Comparison of ENCODE assay signal across 8 mouse cellular contexts in the genomic region with DNA sequence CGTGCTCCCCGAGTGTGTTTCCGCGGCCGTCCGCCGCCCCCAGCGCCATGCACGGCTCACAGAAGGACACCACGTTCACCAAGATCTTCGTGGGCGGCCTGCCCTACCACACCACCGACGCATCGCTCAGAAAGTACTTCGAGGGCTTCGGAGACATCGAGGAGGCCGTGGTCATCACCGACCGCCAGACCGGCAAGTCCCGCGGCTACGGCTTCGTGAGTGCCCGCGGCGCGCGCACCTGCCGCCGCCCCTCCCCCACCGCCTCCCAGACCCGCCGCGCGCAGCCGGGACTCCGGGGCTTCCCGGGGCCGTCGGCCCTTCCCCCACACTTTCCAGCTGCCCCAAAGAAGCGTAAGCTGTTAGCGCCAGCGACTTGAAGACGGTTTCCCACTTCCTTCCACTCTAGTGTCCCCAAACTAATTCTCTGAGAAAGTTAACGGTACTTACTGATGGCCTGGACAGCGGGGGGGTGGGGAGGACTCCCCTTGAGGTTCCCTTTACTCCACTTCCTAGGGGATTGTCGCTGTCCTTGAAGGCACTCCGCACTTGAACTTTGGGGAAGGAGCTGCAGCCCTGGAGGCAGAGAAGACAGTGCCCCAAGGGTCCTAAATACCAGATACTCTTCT. TPM values are rescaled to one million over a fixed set of nuclear protein-coding genes. Genes with fewer than 3 reads are reported as not detected.
DNase-seq lines count a peak whose midpoint lies in the region; ATAC-seq lines count a peak whose summit lies in the region.

No protein-coding gene starts in this region.

- H3K4me2 ChIP-seq in kidney, embryonic 15.5 days = peak overlapping the region; percentile 91

- H3K9ac ChIP-seq in kidney, embryonic 15.5 days = peak overlapping the region; percentile 75

- peaks cover 78% of the 10 kb centered on the region for H3K4me1 ChIP-seq in kidney, embryonic 15.5 days
- peaks cover 77% of the 10 kb centered on the region for H3K4me1 ChIP-seq in midbrain, embryonic 10.5 days

- H3K4me3 ChIP-seq in kidney, embryonic 15.5 days (replicated peaks) = peak overlapping the region; percentile 88
- peak overlapping the region; percentile 62 for H3K4me3 ChIP-seq in midbrain, embryonic 10.5 days

- intact Hi-C loops in left cerebral cortex, postnatal 4 days (cut with DNase I) = no loop called here

- DNase-seq in left cerebral cortex, postnatal 4 days = peak; percentile 53
- DNase-seq in left cerebral cortex, adult 9 months (ENCODE audit: low spot score in 2 of 2) = no peak
- peak; percentile 56 for DNase-seq in adrenal gland, postnatal 25 days
- peak; percentile 61 for DNase-seq in gastrocnemius, postnatal 10 days
- peak; percentile 76 for DNase-seq in midbrain, embryonic 10.5 days (ENCODE audit: low spot score)
- peak; percentile 75 for DNase-seq in testis, postnatal 10 days (ENCODE audit: low spot score)

- peaks cover 13% of the 10 kb centered on the region for H3K27me3 ChIP-seq in kidney, embryonic 15.5 days
- H3K27me3 ChIP-seq in midbrain, embryonic 10.5 days (ENCODE audit: low read depth, poor library complexity, severe bottlenecking) = peaks cover 39% of the 10 kb centered on the region

- peak overlapping the region; percentile 62; the same call in 1 of the 2 replicates for H3K27ac ChIP-seq in kidney, embryonic 15.5 days
- peak overlapping the region; percentile 90 for H3K27ac ChIP-seq in midbrain, embryonic 10.5 days (replicated peaks)

- peak; percentile 10 for ATAC-seq in kidney, embryonic 15.5 days (replicated peaks; ENCODE audit: low FRiP score)
- ATAC-seq in monocyte, adult 5-6 weeks (replicated peaks; ENCODE audit: insufficient number of reproducible peaks, low FRiP score, low TSS enrichment, poor library complexity, severe bottlenecking) = no peak

- H3K36me3 ChIP-seq in kidney, embryonic 15.5 days = peaks cover 9% of the 10 kb centered on the region; the same call in 1 of the 2 replicates
- peaks cover 41% of the 10 kb centered on the region for H3K36me3 ChIP-seq in midbrain, embryonic 10.5 days

- H3K9me3 ChIP-seq in kidney, embryonic 15.5 days (replicated peaks) = no peaks in the 10 kb centered on the region
- no peaks in the 10 kb centered on the region for H3K9me3 ChIP-seq in midbrain, embryonic 10.5 days (replicated peaks)

- WGBS in kidney, embryonic 15.5 days = under 1% methylated on average over 51 of the region's 51 CpGs
- under 1% methylated on average over 51 of the region's 51 CpGs for WGBS in midbrain, embryonic 10.5 days

RNA-seq across cellular contexts. Expression of a gene that starts 1.9 kb away (rescaled TPM):
- total RNA-seq in left cerebral cortex, postnatal 4 days (2021) = 1 to 10 TPM; 7.5 to 8.1 TPM
- total RNA-seq in adrenal gland, postnatal 25 days (2021) = 24.7 and 29.3 TPM in 2 replicates
- total RNA-seq in gastrocnemius, postnatal 10 days (2021) = 100 to 1,000 TPM; 121 to 129 TPM
- polyA plus RNA-seq in kidney, embryonic 15.5 days (2015; fragmentation: Nextera tagmentation; extraction: Ambion mirVana) = 32.1 and 37.3 TPM in 2 replicates
- 94.6 and 107 TPM in 2 replicates for polyA plus RNA-seq in midbrain, embryonic 10.5 days (2016; fragmentation: Nextera tagmentation; extraction: Ambion mirVana)
- 37.6 to 41.8 TPM (median 37.7 TPM) in 3 replicates for total RNA-seq in monocyte, adult 5-6 weeks (2017)

RNA-seq across cellular contexts. Expression of a gene that starts 22.3 kb away (rescaled TPM):
- total RNA-seq in left cerebral cortex, postnatal 4 days (2021) = 10 to 100 TPM; 85.7 to 98.0 TPM
- 65.9 and 80.5 TPM in 2 replicates for total RNA-seq in adrenal gland, postnatal 25 days (2021)
- 10 to 100 TPM; 27.9 to 31.5 TPM for total RNA-seq in gastrocnemius, postnatal 10 days (2021)
- polyA plus RNA-seq in kidney, embryonic 15.5 days (2015; fragmentation: Nextera tagmentation; extraction: Ambion mirVana) = 138 and 145 TPM in 2 replicates
- polyA plus RNA-seq in midbrain, embryonic 10.5 days (2016; fragmentation: Nextera tagmentation; extraction: Ambion mirVana) = 155 and 169 TPM in 2 replicates
- 40.0 to 48.7 TPM (median 46.6 TPM) in 3 replicates for total RNA-seq in monocyte, adult 5-6 weeks (2017)

RNA-seq across cellular contexts. Expression of a gene that starts 44.7 kb away (rescaled TPM):
- under 1 TPM; 0.44 to 0.74 TPM for total RNA-seq in left cerebral cortex, postnatal 4 days (2021)
- not detected in 2 replicates for total RNA-seq in adrenal gland, postnatal 25 days (2021)
- total RNA-seq in gastrocnemius, postnatal 10 days (2021) = not detected
- 0.08 and 0.09 TPM in 2 replicates for polyA plus RNA-seq in kidney, embryonic 15.5 days (2015; fragmentation: Nextera tagmentation; extraction: Ambion mirVana)
- 0.20 and 0.40 TPM in 2 replicates for polyA plus RNA-seq in midbrain, embryonic 10.5 days (2016; fragmentation: Nextera tagmentation; extraction: Ambion mirVana)
- 2.6 to 8.5 TPM (median 7.4 TPM) in 3 replicates for total RNA-seq in monocyte, adult 5-6 weeks (2017)

Comparison
In these comparisons a context has a peak if more than half of its experiments do, and no peak if none do; other contexts are left out.
1. DNase-seq: peak in left cerebral cortex, postnatal 4 days (single experiment), adrenal gland, postnatal 25 days (single experiment), gastrocnemius, postnatal 10 days (single experiment), midbrain, embryonic 10.5 days (single experiment) and testis, postnatal 10 days (single experiment); none in left cerebral cortex, adult 9 months (0 of 2).